Mouse (Mus musculus) neural tube, embryonic 12.5 days (tissue): ENCODE results near the gene Smim22. TPM values are rescaled to one million over a fixed set of nuclear protein-coding genes. Genes with fewer than 3 reads are reported as not detected.

Experiments
- polyA plus RNA-seq: library from polyadenylated mRNA; unstranded; fragments of >200 nt; fragmentation: Nextera tagmentation; extraction: Ambion mirVana; gene quantifications from 2 replicates; pipeline ENCODE4 v1.2.1, GENCODE M21; 2016

Smim22 gene
- polyA plus RNA-seq, 1 experiment from 2014 or later: not detected

Other genes with a start within 250 kb of the Smim22 start
- 97.0 and 102 TPM in 2 replicates for gene Cdip1, start 217.0 kb upstream of the Smim22 start, polyA plus RNA-seq
- gene 4930562C15Rik, start 171.9 kb upstream of the Smim22 start, polyA plus RNA-seq: 0.27 and 0.51 TPM in 2 replicates
- 41.9 and 45.0 TPM in 2 replicates for gene Ubald1, start 127.0 kb upstream of the Smim22 start, polyA plus RNA-seq
- gene Mgrn1, start 121.0 kb upstream of the Smim22 start, polyA plus RNA-seq: 92.5 and 93.3 TPM in 2 replicates
- 124 and 125 TPM in 2 replicates for gene Nudt16l1, start 68.5 kb upstream of the Smim22 start, polyA plus RNA-seq
- gene Anks3, start 43.1 kb upstream of the Smim22 start, polyA plus RNA-seq: 60.3 and 66.5 TPM in 2 replicates
- not detected in 2 replicates for gene Sept12, start 9.4 kb upstream of the Smim22 start, polyA plus RNA-seq
- gene Rogdi, start 6.3 kb downstream of the Smim22 start, polyA plus RNA-seq: 121 and 124 TPM in 2 replicates
- gene Glyr1, start 42.6 kb downstream of the Smim22 start, polyA plus RNA-seq: 217 and 234 TPM in 2 replicates
- gene Ubn1, start 42.8 kb downstream of the Smim22 start, polyA plus RNA-seq: 25.2 and 25.5 TPM in 2 replicates
- 0.78 and 0.80 TPM in 2 replicates for gene Ppl, start 125.1 kb downstream of the Smim22 start, polyA plus RNA-seq
- gene Sec14l5, start 139.8 kb downstream of the Smim22 start, polyA plus RNA-seq: 1.1 and 1.2 TPM in 2 replicates
- gene Nagpa, start 196.7 kb downstream of the Smim22 start, polyA plus RNA-seq: 12.2 and 12.6 TPM in 2 replicates
- 5.9 and 6.2 TPM in 2 replicates for gene AU021092, start 215.0 kb downstream of the Smim22 start, polyA plus RNA-seq
- gene Alg1, start 226.3 kb downstream of the Smim22 start, polyA plus RNA-seq: 33.4 and 33.7 TPM in 2 replicates
- 7.3 and 9.2 TPM in 2 replicates for gene Eef2kmt, start 248.7 kb downstream of the Smim22 start, polyA plus RNA-seq